Mouse (Mus musculus) kidney, adult 2 months (tissue): ENCODE measurements at regions not wholly inside any gene's neighbourhood (a gene's known extent, or its start where the extent isn't known, plus 50 kb on each side); places are given as distances from the start of the nearest gene placed in this dataset.
"Not testable (repeated sequence)": the region's sequence is repeated elsewhere in the genome, so short reads cannot be mapped to it uniquely, and the experiment has no call there.

ENCODE experiments used
- DNase-seq: peaks from one replicate; pipeline ENCODE4 v3.0.0; 2021
- H3K27ac ChIP-seq: fragments of 200-500 bp; 2 replicates; pipeline ENCODE4 v1.5.1; 2012; ENCODE audit warnings: low read depth, low read length, control low read depth, inconsistent platforms; ENCODE audit not compliant: insufficient read depth
- H3K27me3 ChIP-seq: fragments of 200-500 bp; replicated peaks from 2 replicates; pipeline ENCODE4 v1.6.1; 2012; ENCODE audit warnings: mild to moderate bottlenecking, moderate library complexity, low read length, inconsistent platforms; ENCODE audit not compliant: control insufficient read depth, insufficient read depth
- H3K36me3 ChIP-seq: fragments of 200-500 bp; 2 replicates; pipeline ENCODE4 v1.6.1; 2012; ENCODE audit warnings: mild to moderate bottlenecking, moderate library complexity, low read length, inconsistent platforms; ENCODE audit not compliant: control insufficient read depth, insufficient read depth
- H3K4me1 ChIP-seq: fragments of 200-500 bp; 2 replicates; pipeline ENCODE4 v1.6.1; 2011; ENCODE audit warnings: low read length; ENCODE audit not compliant: control insufficient read depth, insufficient read depth
- H3K4me3 ChIP-seq: fragments of 200-500 bp; 2 replicates; pipeline ENCODE4 v1.5.1; 2011; ENCODE audit warnings: mild to moderate bottlenecking, low read depth, low read length, control low read depth; ENCODE audit not compliant: insufficient read depth
- CTCF ChIP-seq: fragments of 200-500 bp; conservative IDR thresholded peaks from 2 replicates; pipeline ENCODE4 v1.5.1; 2011; ENCODE audit warnings: low read depth, mild to moderate bottlenecking, control low read depth, low read length, moderate library complexity, mixed read lengths; ENCODE audit not compliant: insufficient read depth, insufficient read length
- POLR2A ChIP-seq: fragments of 200-500 bp; IDR thresholded peaks from one replicate; pipeline ENCODE4 v1.6.1; 2011; ENCODE audit warnings: low read depth, low read length, control low read depth
- WGBS: fragments of 180-500 bp; shearing (Covaris S2); methylation state at CpG from one replicate; pipeline ENCODE4 v1.1.7; 2018; 5-methylcytosine and 5-hydroxymethylcytosine counted together

DNA sequence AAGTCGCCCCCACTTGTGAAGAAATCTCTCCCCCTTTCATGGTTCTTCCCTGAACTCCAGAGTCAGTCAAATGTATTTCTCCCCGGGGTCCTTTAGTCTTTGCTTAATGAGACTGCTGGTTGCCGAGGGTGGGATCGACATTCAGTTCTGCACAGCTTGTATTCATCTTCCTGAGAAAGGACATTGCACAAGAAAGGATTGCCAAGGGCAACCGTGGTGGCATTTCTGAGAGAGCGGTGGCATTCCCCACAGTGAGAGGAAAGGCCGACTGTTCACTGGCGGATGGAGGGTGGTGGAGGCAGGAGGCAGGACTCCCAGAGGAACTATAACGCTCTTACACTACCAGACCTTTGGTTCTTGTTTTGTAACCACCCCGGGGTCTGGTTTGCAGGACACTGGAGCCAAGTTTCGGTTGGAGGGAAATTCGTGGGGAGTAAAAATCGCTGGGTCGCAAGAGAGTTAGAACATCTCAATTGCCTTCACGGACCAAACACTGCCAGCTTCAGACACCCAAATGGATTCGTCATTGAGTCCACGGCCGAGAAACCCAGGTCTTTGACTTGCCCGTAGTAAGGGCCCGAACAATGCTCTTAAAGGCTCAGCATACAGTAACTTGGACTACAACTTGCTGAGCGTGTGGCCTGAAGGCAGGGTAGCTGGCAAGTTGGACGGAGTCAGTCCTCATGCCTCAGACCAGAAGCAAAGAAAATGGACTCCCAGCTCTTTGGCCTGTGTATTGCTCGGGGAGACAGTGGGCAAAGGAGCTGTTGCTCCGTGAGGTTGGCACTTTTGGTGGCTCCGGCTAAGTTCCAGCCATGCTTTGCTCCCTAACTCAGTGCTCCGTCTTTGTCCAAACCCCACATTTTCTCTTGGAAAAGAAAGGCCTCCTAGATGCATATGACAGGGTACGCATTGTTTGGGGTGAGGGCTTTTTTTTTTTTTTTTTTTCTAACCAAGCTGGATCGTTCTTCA is 70.9 kb upstream of the Slc1a3 start:
- peak; percentile 1 for DNase-seq

DNA sequence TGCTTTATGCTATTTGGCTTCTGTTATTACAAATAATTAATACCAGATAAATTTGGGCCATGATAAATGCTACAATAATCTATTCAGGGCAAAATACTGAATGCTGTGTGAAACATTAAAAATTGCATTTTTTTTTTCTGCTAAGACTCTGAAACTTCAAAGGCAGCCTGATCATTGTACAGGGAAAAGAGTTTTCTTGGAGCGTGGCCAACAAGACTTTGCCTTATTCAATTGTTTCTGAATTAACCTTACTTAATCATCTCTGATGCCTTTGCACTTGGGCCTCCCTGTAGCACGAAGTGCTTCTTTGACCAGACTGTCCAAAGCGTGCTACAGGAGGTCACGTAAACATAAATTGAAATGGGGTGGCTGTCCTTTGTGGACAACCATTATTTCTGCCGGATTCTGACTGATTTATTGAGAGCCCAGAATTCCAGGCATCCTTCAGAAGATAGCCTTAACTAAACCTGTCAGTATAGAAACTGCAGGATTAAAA is 69.9 kb upstream of the Slc1a3 start:
- H3K4me3 ChIP-seq = no peak overlapping the region
- DNase-seq = peak; percentile 3
- no peaks in the 10 kb centered on the region for H3K36me3 ChIP-seq
- TF ChIP-seq POLR2A (no peak), CTCF (no peak)
- no peaks in the 10 kb centered on the region for H3K27me3 ChIP-seq
- no peak overlapping the region for H3K27ac ChIP-seq
- no peaks in the 10 kb centered on the region for H3K4me1 ChIP-seq
- 34% methylated on average over 5 of the region's 5 CpGs for WGBS

More for the DNA sequence above, 70.9 kb upstream of the Slc1a3 start:
- 93% methylated on average over 28 of the region's 28 CpGs for WGBS
- no peak overlapping the region for H3K4me3 ChIP-seq
- no peaks in the 10 kb centered on the region for H3K36me3 ChIP-seq
- TF ChIP-seq CTCF = no peak
- TF ChIP-seq POLR2A = no peak
- H3K27ac ChIP-seq = no peak overlapping the region
- no peaks in the 10 kb centered on the region for H3K27me3 ChIP-seq
- H3K4me1 ChIP-seq = no peaks in the 10 kb centered on the region

- TF ChIP-seq POLR2A = no peak
- no peak for TF ChIP-seq CTCF
- no peaks in the 10 kb centered on the region for H3K27me3 ChIP-seq
- no peaks in the 10 kb centered on the region for H3K36me3 ChIP-seq
- DNase-seq = no peak
- H3K4me1 ChIP-seq = no peaks in the 10 kb centered on the region
- WGBS = 88% methylated on average over 16 of the region's 16 CpGs
- no peak overlapping the region for H3K27ac ChIP-seq
- H3K4me3 ChIP-seq = no peak overlapping the region
These were observed 57.3 kb upstream of the Slc1a3 start for GRCm38 (mm10) chr15:8767624-8768571.

DNA sequence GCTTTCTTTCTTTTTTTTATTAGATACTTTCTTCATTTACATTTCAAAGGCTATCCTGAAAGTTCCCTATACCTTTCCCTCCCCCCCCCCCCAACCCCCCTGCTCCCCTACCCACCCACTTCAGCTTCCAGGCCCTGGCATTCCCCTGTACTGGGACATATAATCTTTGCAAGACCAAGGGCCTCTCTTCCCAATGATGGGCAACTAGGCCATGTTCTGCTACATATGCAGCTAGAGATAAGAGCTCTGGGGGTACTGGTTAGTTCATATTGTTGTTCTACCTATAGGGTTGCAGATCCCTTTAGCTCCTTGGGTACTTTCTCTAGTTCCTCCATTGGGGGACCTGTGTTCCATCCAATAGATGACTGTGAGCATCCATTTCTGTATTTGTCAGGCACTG is 55.6 kb upstream of the Slc1a3 start:
- DNase-seq, H3K4me3 ChIP-seq, H3K27ac ChIP-seq, H3K36me3 ChIP-seq, H3K27me3 ChIP-seq, H3K4me1 ChIP-seq: not testable (repeated sequence)

GRCm38 (mm10) chr15:8761741-8762271 is 51.2 kb upstream of the Slc1a3 start:
- H3K4me1 ChIP-seq = no peaks in the 10 kb centered on the region
- no peaks in the 10 kb centered on the region for H3K36me3 ChIP-seq
- 48% methylated on average over 9 of the region's 9 CpGs for WGBS
- H3K27me3 ChIP-seq = no peaks in the 10 kb centered on the region; the same call in 1 of the 2 replicates
- no peak for DNase-seq
- H3K27ac ChIP-seq = no peak overlapping the region
- no peak overlapping the region for H3K4me3 ChIP-seq
- TF ChIP-seq POLR2A (no peak), CTCF (no peak)

DNA sequence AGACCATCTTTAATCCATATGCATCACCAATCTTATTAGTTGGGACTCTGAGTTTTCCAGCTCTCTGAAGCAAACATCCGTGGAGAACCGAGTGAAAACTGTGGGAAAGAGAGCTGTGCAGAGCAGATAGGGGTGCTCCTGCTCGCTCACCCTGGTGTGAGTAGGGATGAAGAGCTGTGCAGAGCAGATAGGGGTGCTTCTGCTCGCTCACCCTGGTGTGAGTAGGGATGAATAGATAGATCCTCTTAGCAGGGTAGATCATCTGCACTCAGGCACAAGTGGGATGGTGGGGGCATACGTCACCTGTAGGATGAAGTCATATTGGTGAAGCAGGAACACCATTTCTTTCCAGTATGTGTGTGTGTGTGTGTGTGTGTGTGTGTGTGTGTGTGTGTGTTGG is 50.6 kb upstream of the Slc1a3 start:
- Histone ChIP-seq H3K27me3 (no peaks in the 10 kb centered on the region; the same call in 1 of the 2 replicates), H3K4me1 (no peaks in the 10 kb centered on the region)

More for the DNA sequence above, 50.6 kb upstream of the Slc1a3 start:
- H3K4me3 ChIP-seq = no peak overlapping the region
- 82% methylated on average over 5 of the region's 5 CpGs for WGBS
- TF ChIP-seq CTCF = no peak
- no peak for TF ChIP-seq POLR2A
- no peaks in the 10 kb centered on the region for H3K36me3 ChIP-seq
- no peak overlapping the region for H3K27ac ChIP-seq
- DNase-seq = no peak
